Mouse (Mus musculus): ENCODE results near the gene Arap1.

DNA sequence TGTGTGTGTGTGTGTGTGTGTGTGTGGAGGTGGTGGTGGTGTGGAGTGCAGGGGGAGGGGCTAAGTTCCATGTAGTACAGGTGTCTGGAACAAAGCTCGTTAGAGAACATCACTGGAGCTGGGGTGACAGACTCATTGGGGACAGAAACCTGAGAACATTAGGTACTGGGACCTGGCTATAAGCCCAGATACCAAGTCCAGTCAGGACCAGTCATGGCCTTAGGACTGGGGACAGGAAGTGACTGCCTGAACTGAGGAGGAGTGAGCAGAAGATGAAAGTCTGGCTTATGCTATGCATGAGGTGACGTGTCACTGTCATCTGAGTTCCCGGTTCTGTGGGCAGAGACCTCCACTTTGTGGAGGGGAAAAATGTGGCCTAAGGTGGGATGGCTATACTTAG is 12.5 kb downstream of the Arap1 start:
- TF ChIP-seq GATA1 (IDR thresholded peaks at IDR 0.05; ENCODE audit: borderline replicate concordance, low read length) (no peak), FLI1 (IDR thresholded peaks at IDR 0.05; ENCODE audit: low read length) (no peak)

Data from megakaryocyte, embryonic 14.5 days (primary cell).